Mouse (Mus musculus): ENCODE results near the gene Nxnl1.
A peak's percentile ranks its signal among the peaks of the same experiment; 100 is the strongest.

DNA sequence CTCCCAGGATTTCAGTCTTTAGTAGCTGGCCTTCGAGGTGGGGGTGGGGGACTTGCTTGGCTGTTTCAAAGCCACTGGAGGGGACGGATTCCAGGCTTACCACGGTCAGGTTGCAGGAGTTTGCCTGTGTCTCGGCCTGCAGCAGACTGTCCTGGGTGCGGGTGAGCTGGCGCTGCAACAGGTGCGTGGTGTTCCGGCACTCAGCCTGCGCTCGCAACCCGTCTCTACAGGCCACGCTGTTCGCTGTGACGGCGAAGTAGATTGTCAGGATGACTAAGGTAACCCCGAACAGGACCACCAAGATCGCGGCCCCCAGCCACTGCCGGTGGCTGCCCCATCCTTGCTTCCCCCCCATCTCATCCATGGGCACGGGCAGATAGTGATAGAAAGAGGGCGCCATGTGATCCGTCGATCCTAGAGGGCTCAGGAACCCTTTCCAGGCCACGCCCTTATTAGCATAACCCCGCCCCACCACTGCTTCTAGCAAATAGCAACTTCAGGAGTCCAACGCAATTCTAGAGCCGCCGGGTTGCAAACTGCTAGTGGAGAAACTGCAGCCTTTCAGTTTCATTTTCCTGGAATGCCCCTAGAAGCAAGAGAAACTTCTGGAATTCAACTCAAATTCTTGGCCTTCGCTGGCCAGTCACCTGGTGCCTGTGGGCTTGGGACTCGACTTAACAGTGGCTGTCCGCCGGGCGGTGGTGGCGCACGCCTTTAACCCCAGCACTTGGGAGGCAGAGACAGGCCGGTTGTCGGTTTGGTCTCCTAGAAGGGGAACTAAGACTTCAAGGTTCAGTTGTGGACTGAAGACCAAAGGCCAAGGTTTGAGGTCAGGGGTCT, 29.2 kb downstream of the Nxnl1 start, which contains the start of gene Bst2:
- peak; percentile 52 for TF ChIP-seq POLR2A (IDR thresholded peaks at IDR 0.05; ENCODE audit: extremely low read depth, insufficient read depth, low read length)
- TF ChIP-seq CTCF (IDR thresholded peaks at IDR 0.05; ENCODE audit: low read depth, low read length): peak; percentile 21
